Mouse (Mus musculus) G1E (cell line): Measurements from ENCODE around the gene Ptpn14.

Source experiments
- CTCF ChIP-seq: IDR thresholded peaks from 2 replicates; pipeline ENCODE4 v1.5.1; 2012; ENCODE audit warnings: low read depth, low read length, inconsistent platforms, mixed read lengths
- GATA1 ChIP-seq: IDR thresholded peaks from 2 replicates; pipeline ENCODE4 v1.6.1; 2012; ENCODE audit warnings: borderline replicate concordance, low read length, inconsistent platforms, mixed read lengths
- POLR2AphosphoS5 ChIP-seq: IDR thresholded peaks from 2 replicates; pipeline ENCODE4 v1.6.1; 2012; ENCODE audit warnings: low read depth, low read length, inconsistent platforms; ENCODE audit not compliant: insufficient replicate concordance

DNA sequence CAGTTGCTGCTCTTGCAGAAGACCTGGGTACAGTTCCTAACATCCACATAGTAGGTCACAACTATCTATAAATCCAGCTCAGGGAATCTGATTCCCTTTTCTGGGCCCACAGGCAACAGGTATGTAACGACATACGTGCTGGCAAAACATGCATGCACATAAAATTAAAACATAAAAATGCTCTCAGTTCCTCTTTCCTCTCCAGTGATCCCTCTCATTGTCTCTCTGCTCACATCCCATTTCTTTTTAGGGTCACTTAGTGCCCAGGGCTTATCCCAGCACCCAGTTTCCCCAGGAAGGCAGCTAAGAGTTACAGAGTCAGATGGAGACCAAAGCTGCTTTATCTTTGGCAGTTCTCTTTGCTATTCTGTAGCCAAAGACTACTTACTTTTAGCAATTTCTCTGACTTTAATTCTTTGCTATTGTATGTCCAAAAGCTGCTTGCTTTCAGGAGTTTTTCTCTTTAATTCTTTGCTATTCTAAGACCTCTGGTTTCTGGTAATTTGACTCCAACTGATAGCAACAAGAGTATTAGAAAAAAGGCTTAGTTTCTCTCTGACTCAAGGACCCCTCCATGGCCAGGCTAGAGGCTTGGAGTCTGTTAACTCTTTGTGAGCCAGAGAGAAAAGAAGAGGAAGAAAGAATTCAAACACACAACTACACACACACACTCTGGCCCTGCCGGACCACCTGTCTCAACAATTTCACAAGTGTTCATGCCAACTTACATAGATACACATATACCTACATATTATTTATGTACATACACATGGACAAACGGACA, 38.8 kb upstream of the Ptpn14 start:
- TF ChIP-seq CTCF, result no peak
- TF ChIP-seq GATA1, result no peak
- no peak for TF ChIP-seq POLR2AphosphoS5
